Mouse (Mus musculus) layer of hippocampus, adult 9-11 months (tissue): Measurements from ENCODE around the gene Znrf4.
A peak's percentile ranks its signal among the peaks of the same experiment; 100 is the strongest.

Experiments used
- DNase-seq: peaks from one replicate; pipeline ENCODE4 v3.0.0; 2022

The Znrf4 gene

GRCm38 (mm10) chr17:56464345-56464744 lies 47.9 kb downstream of the Znrf4 start:
- no peak for DNase-seq

GRCm38 (mm10) chr17:56463500-56463899 lies 48.7 kb downstream of the Znrf4 start:
- DNase-seq, result no peak

GRCm38 (mm10) chr17:56462835-56463455 lies 49.3 kb downstream of the Znrf4 start:
- no peak for DNase-seq

GRCm38 (mm10) chr17:56461771-56462743 lies 50.2 kb downstream of the Znrf4 start:
- peak; percentile 98 for DNase-seq
